In the genomic region with DNA sequence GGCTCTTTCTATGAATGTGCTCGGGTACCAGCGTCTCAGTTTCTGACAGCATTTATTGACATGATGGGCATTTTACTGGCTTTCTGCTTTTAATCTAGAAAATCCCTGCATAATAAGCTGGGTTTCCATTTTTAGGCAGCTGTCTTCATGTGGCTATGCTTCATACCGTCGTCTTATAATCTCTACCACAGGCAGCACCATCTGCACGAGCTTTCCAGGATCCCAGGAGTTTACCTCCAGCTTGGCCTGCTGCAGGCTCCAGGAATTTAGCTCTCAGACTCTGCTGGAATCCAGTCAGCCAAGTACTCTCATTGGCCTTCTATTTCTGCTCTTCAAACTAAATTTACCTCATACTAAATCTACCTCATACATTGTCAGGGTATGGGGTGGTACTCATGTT, we compare ENCODE assay signal across 27 mouse cellular contexts.
"Had no signal": no experiment of that assay in that cellular context is flagged by ENCODE, and none has a peak within 500 bp of the region (broad histone marks: within the 10 kb centered on the region; RNA-seq: fewer than 3 reads in every experiment).

No protein-coding gene starts in this region.

- DNase-seq: gastrocnemius, adult 2 months; gastrocnemius, postnatal 10 days; gastrocnemius, postnatal 25 days; heart, postnatal 14 days; heart, postnatal 36 days; kidney, adult 18-20 months; kidney, adult 8-10 months; kidney, postnatal 10 days; kidney, postnatal 25 days; kidney, postnatal 4 days; liver; liver, embryonic 13.5 days had no signal

- H3K27ac ChIP-seq: gastrocnemius, adult 2 months; heart, embryonic 10.5 days; hindbrain, embryonic 10.5 days; hindbrain, embryonic 12.5 days; hindbrain, embryonic 14.5 days; intestine, embryonic 15.5 days; layer of hippocampus, adult 2 months; left cerebral cortex, adult 2 months; limb, embryonic 10.5 days; limb, embryonic 12.5 days; liver, embryonic 13.5 days; liver, embryonic 15.5 days had no signal

- H3K9ac ChIP-seq: heart, embryonic 12.5 days; hindbrain, embryonic 12.5 days; hindbrain, embryonic 14.5 days; intestine, embryonic 15.5 days; limb, embryonic 12.5 days; liver, embryonic 13.5 days; liver, embryonic 15.5 days had no signal

- H3K27me3 ChIP-seq: heart, embryonic 12.5 days; hindbrain, embryonic 12.5 days; intestine, embryonic 15.5 days; limb, embryonic 12.5 days; liver, embryonic 13.5 days; liver, embryonic 15.5 days had no signal

- ATAC-seq: hindbrain, embryonic 16.5 days; inflammation-experienced regulatory T-cells, adult 6 months; intestine, embryonic 15.5 days; intestine, postnatal 0 days had no signal

- H3K4me1 ChIP-seq: hindbrain, embryonic 10.5 days; hindbrain, embryonic 12.5 days; intestine, embryonic 15.5 days; liver, embryonic 13.5 days; liver, embryonic 15.5 days had no signal

- H3K9me3 ChIP-seq: heart, embryonic 10.5 days; heart, embryonic 12.5 days; hindbrain, embryonic 10.5 days; hindbrain, embryonic 12.5 days; intestine, embryonic 15.5 days; limb, embryonic 10.5 days; limb, embryonic 12.5 days; liver, embryonic 13.5 days; liver, embryonic 15.5 days had no signal

- H3K4me2 ChIP-seq: heart, embryonic 12.5 days; hindbrain, embryonic 12.5 days; hindbrain, embryonic 14.5 days; intestine, embryonic 15.5 days; limb, embryonic 12.5 days; liver, embryonic 11.5 days; liver, embryonic 13.5 days; liver, embryonic 15.5 days had no signal

- H3K36me3 ChIP-seq: heart, embryonic 10.5 days; heart, embryonic 12.5 days; hindbrain, embryonic 10.5 days; hindbrain, embryonic 12.5 days; intestine, embryonic 15.5 days; limb, embryonic 10.5 days; limb, embryonic 12.5 days; liver, embryonic 13.5 days; liver, embryonic 15.5 days had no signal

- H3K4me3 ChIP-seq: gastrocnemius, adult 2 months; heart, embryonic 10.5 days; heart, embryonic 12.5 days; hindbrain, embryonic 10.5 days; hindbrain, embryonic 12.5 days; intestine, embryonic 15.5 days; layer of hippocampus, adult 2 months; left cerebral cortex, adult 2 months; limb, embryonic 10.5 days; limb, embryonic 12.5 days; liver, embryonic 13.5 days; liver, embryonic 15.5 days had no signal
